Comparison of ENCODE assay signal across 8 mouse cellular contexts in the genomic region with DNA sequence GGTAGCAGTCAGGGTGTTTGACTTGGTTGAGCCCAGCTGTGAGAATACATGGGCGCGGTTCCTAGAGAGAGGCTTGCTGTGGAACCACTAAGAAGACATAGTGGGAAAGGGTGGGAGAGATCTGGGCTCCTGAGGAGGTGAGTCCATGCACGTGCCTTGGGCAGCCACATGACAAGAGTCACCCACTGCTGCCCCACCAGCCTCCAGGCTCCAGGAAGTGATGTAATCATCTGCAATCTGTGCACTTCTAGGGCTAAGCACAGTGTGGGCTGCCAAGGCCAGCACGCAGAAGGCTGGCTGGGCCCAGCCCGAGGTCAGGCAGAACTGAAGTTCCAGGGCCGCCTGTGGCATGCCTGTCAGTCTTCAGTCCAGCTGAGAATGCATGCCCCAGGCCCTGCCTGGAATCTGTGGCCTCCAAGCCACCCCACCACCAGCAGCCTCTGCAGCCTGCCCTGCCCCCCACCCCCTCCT. TPM values are rescaled to one million over a fixed set of nuclear protein-coding genes. Genes with fewer than 3 reads are reported as not detected.
DNase-seq lines count a peak whose midpoint lies in the region; ATAC-seq and TF ChIP-seq lines count a peak whose summit lies in the region.

No protein-coding gene starts in this region.

- WGBS in midbrain, embryonic 13.5 days: 75% methylated on average over 6 of the region's 6 CpGs
- WGBS in midbrain, postnatal 0 days: 73% methylated on average over 6 of the region's 6 CpGs
- 84% methylated on average over 6 of the region's 6 CpGs for WGBS in neural tube, embryonic 15.5 days

- H3K27me3 ChIP-seq in midbrain, embryonic 13.5 days: no peaks in the 10 kb centered on the region
- H3K27me3 ChIP-seq in midbrain, postnatal 0 days (ENCODE audit: insufficient read depth, low read length): no peaks in the 10 kb centered on the region
- no peaks in the 10 kb centered on the region for H3K27me3 ChIP-seq in splenic B cell, adult 2 months (ENCODE audit: control insufficient read depth, insufficient read depth, low read length, poor library complexity, severe bottlenecking)
- H3K27me3 ChIP-seq in neural tube, embryonic 15.5 days (replicated peaks): no peaks in the 10 kb centered on the region

- 0 out of 2 replicates have a peak overlapping the region, but pooled peaks have one; percentile 27 for H3K27ac ChIP-seq in midbrain, embryonic 13.5 days
- H3K27ac ChIP-seq in midbrain, postnatal 0 days (ENCODE audit: low read depth, low read length): no peak overlapping the region
- H3K27ac ChIP-seq in brown adipose tissue, adult 24 weeks (replicated peaks; ENCODE audit: low read depth, low read length): peak overlapping the region; percentile 23
- H3K27ac ChIP-seq in neural tube, embryonic 15.5 days (replicated peaks): no peak overlapping the region

- H3K36me3 ChIP-seq in midbrain, embryonic 13.5 days: peaks cover 70% of the 10 kb centered on the region
- peaks cover 27% of the 10 kb centered on the region for H3K36me3 ChIP-seq in midbrain, postnatal 0 days (ENCODE audit: insufficient read depth, low read length)
- H3K36me3 ChIP-seq in splenic B cell, adult 2 months (ENCODE audit: control insufficient read depth, insufficient read depth, low read length, poor library complexity, severe bottlenecking): no peaks in the 10 kb centered on the region; the same call in none of the 2 replicates
- peaks cover 24% of the 10 kb centered on the region for H3K36me3 ChIP-seq in neural tube, embryonic 15.5 days

- H3K9me3 ChIP-seq in midbrain, embryonic 13.5 days: no peaks in the 10 kb centered on the region
- H3K9me3 ChIP-seq in midbrain, postnatal 0 days (ENCODE audit: low read length): no peaks in the 10 kb centered on the region
- no peaks in the 10 kb centered on the region for H3K9me3 ChIP-seq in neural tube, embryonic 15.5 days (replicated peaks)

- TF ChIP-seq CTCF in midbrain, postnatal 0 days (IDR thresholded peaks at IDR 0.05): no peak

- DNase-seq in midbrain, postnatal 0 days (ENCODE audit: low spot score): no peak
- DNase-seq in kidney, postnatal 36 days: peak; percentile 57 to 71
- peak; percentile 40 for DNase-seq in splenic B cell, adult 2 months (ENCODE audit: low read depth, low spot score)
- DNase-seq in embryo, embryonic 10.5 days (ENCODE audit: low spot score): no peak
- no peak for DNase-seq in testis, postnatal 14 days (ENCODE audit: low spot score)

- H3K9ac ChIP-seq in midbrain, embryonic 13.5 days (replicated peaks): no peak overlapping the region
- no peak overlapping the region for H3K9ac ChIP-seq in midbrain, postnatal 0 days (replicated peaks; ENCODE audit: low read length, poor library complexity, severe bottlenecking)
- no peak overlapping the region for H3K9ac ChIP-seq in neural tube, embryonic 15.5 days (replicated peaks)

- no peak overlapping the region for H3K4me3 ChIP-seq in midbrain, embryonic 13.5 days (replicated peaks)
- H3K4me3 ChIP-seq in midbrain, postnatal 0 days (ENCODE audit: low read depth, low read length): no peak overlapping the region
- no peak overlapping the region for H3K4me3 ChIP-seq in brown adipose tissue, adult 24 weeks (ENCODE audit: insufficient read depth, low read depth, low read length)
- no peak overlapping the region for H3K4me3 ChIP-seq in neural tube, embryonic 15.5 days (replicated peaks)

- ATAC-seq in midbrain, embryonic 13.5 days: no peak
- ATAC-seq in midbrain, postnatal 0 days (ENCODE audit: low FRiP score): no peak
- ATAC-seq in neural tube, embryonic 15.5 days (ENCODE audit: low FRiP score): no peak

- no peak overlapping the region for H3K4me2 ChIP-seq in midbrain, embryonic 13.5 days (replicated peaks)
- H3K4me2 ChIP-seq in midbrain, postnatal 0 days (ENCODE audit: low read depth, low read length, poor library complexity, severe bottlenecking): no peak overlapping the region
- H3K4me2 ChIP-seq in neural tube, embryonic 15.5 days: no peak overlapping the region

- H3K4me1 ChIP-seq in midbrain, embryonic 13.5 days (replicated peaks): peaks cover 39% of the 10 kb centered on the region
- H3K4me1 ChIP-seq in midbrain, postnatal 0 days (ENCODE audit: insufficient read depth, low read length): peaks cover 4% of the 10 kb centered on the region; the same call in 1 of the 2 replicates
- peaks cover 43% of the 10 kb centered on the region for H3K4me1 ChIP-seq in brown adipose tissue, adult 24 weeks (ENCODE audit: control insufficient read depth, insufficient read depth, insufficient read length, low read length)
- peaks cover 40% of the 10 kb centered on the region for H3K4me1 ChIP-seq in neural tube, embryonic 15.5 days

RNA-seq across cellular contexts. Expression of gene Zmiz1, which starts 46.3 kb away (rescaled TPM):
- 68.8 and 80.3 TPM in 2 replicates for polyA plus RNA-seq in midbrain, embryonic 13.5 days (2015; fragmentation: Nextera tagmentation; extraction: Ambion mirVana)
- 130 and 134 TPM in 2 replicates for total RNA-seq in midbrain, postnatal 0 days (2014; rRNA removed)
- 44.0 and 51.7 TPM in 2 replicates for polyA plus RNA-seq in midbrain, postnatal 0 days (2015; fragmentation: Nextera tagmentation; extraction: Ambion mirVana)
- 15.0 and 17.0 TPM in 2 replicates for polyA plus RNA-seq in brown adipose tissue, adult 24 weeks (2012; ENCODE audit: insufficient read depth, insufficient read length, missing spikeins)
- 51.1 and 54.7 TPM in 2 replicates for polyA plus RNA-seq in neural tube, embryonic 15.5 days (2015; fragmentation: Nextera tagmentation; extraction: Ambion mirVana)

Comparison
In these comparisons a context has a peak if more than half of its experiments do, and no peak if none do; other contexts are left out.
1. H3K27ac ChIP-seq: peak in midbrain, embryonic 13.5 days (single experiment) and brown adipose tissue, adult 24 weeks (single experiment); none in midbrain, postnatal 0 days (single experiment) and neural tube, embryonic 15.5 days (single experiment).
2. DNase-seq: peak in kidney, postnatal 36 days (2 of 2) and splenic B cell, adult 2 months (single experiment); none in midbrain, postnatal 0 days (single experiment), embryo, embryonic 10.5 days (single experiment) and testis, postnatal 14 days (single experiment).